Mouse (Mus musculus) C2C12 (cell line): ENCODE data around the gene Oas1h.
"Not testable (repeated sequence)": the region's sequence is repeated elsewhere in the genome, so short reads cannot be mapped to it uniquely, and the experiment has no call there.

Experiments
- CEBPB ChIP-seq: IDR thresholded peaks from one replicate; pipeline ENCODE4 v1.6.1; 2011; ENCODE audit warnings: low read depth, mild to moderate bottlenecking, control low read depth, moderate library complexity
- CTCF ChIP-seq: IDR thresholded peaks from one replicate; pipeline ENCODE4 v1.5.1; 2011; ENCODE audit not compliant: control insufficient read depth, insufficient read depth, insufficient read length
- MAX ChIP-seq: IDR thresholded peaks from one replicate; pipeline ENCODE4 v1.6.1; 2011; ENCODE audit warnings: mild to moderate bottlenecking, control low read depth
- MYOD1 ChIP-seq: IDR thresholded peaks from one replicate; pipeline ENCODE4 v1.6.1; 2011; ENCODE audit warnings: low read depth; ENCODE audit not compliant: control insufficient read depth, insufficient read length
- USF1 ChIP-seq: IDR thresholded peaks from one replicate; pipeline ENCODE4 v1.6.1; 2011; ENCODE audit warnings: low read depth, mild to moderate bottlenecking, control low read depth, moderate library complexity

GRCm38 (mm10) chr5:120891566-120892242 is 30.5 kb downstream of the Oas1h start:
- not testable (repeated sequence) for TF ChIP-seq CTCF, USF1, MAX, MYOD1, CEBPB
